Mouse (Mus musculus): Measurements from ENCODE around the gene Akap1. TPM values are rescaled to one million over a fixed set of nuclear protein-coding genes. Genes with fewer than 3 reads are reported as not detected.

Akap1 gene
- total RNA-seq (2014; rRNA removed) (48.2 and 56.6 TPM in 2 replicates), polyA plus RNA-seq (2015; fragmentation: Nextera tagmentation; extraction: Ambion mirVana) (24.4 and 24.7 TPM in 2 replicates)

GRCm38 (mm10) chr11:88864458-88865197 lies at the start of gene Akap1:
Gene Akap1, minus strand, starts transcription at chr11:88864586.
- DNase-seq (ENCODE audit: low spot score) (peak; percentile 97), ATAC-seq (ENCODE audit: low FRiP score) (peak; percentile 98)
- Histone ChIP-seq H3K27me3 (ENCODE audit: insufficient read depth, low read length) (no peaks in the 10 kb centered on the region), H3K4me3 (ENCODE audit: low read depth, low read length) (peak within 1 kb of the TSS; percentile 68), H3K4me2 (ENCODE audit: low read depth, low read length, poor library complexity, severe bottlenecking) (peak within 1 kb of the TSS; percentile 98), H3K9ac (replicated peaks; ENCODE audit: low read length, poor library complexity, severe bottlenecking) (peak within 1 kb of the TSS; percentile 83), H3K4me1 (ENCODE audit: insufficient read depth, low read length) (peaks cover 4% of the 10 kb centered on the region; the same call in 1 of the 2 replicates), H3K9me3 (ENCODE audit: low read length) (no peaks in the 10 kb centered on the region), H3K36me3 (ENCODE audit: insufficient read depth, low read length) (no peaks in the 10 kb centered on the region; the same call in 1 of the 2 replicates), H3K27ac (ENCODE audit: low read depth, low read length) (peak within 1 kb of the TSS; percentile 86)
- TF ChIP-seq CTCF (IDR thresholded peaks at IDR 0.05), result no peak
- WGBS, result 2% methylated on average over 60 of the region's 60 CpGs

GRCm38 (mm10) chr11:88909388-88910036 lies 45.1 kb upstream of the Akap1 start:
- WGBS, result 82% methylated on average over 8 of the region's 8 CpGs
- H3K27me3 ChIP-seq (ENCODE audit: insufficient read depth, low read length), result no peaks in the 10 kb centered on the region
- H3K27ac ChIP-seq (ENCODE audit: low read depth, low read length), result no peak overlapping the region
- H3K9ac ChIP-seq (replicated peaks; ENCODE audit: low read length, poor library complexity, severe bottlenecking), result no peak overlapping the region
- no peaks in the 10 kb centered on the region for H3K36me3 ChIP-seq (ENCODE audit: insufficient read depth, low read length)
- no peaks in the 10 kb centered on the region for H3K9me3 ChIP-seq (ENCODE audit: low read length)
- no peaks in the 10 kb centered on the region for H3K4me1 ChIP-seq (ENCODE audit: insufficient read depth, low read length)
- no peak overlapping the region for H3K4me2 ChIP-seq (ENCODE audit: low read depth, low read length, poor library complexity, severe bottlenecking)
- TF ChIP-seq CTCF (IDR thresholded peaks at IDR 0.05), result no peak
- no peak for ATAC-seq (ENCODE audit: low FRiP score)
- peak; percentile 24 for DNase-seq (ENCODE audit: low spot score)
- H3K4me3 ChIP-seq (ENCODE audit: low read depth, low read length), result no peak overlapping the region

GRCm38 (mm10) chr11:88908557-88909211 lies 44.3 kb upstream of the Akap1 start:
- peak; percentile 74 for TF ChIP-seq CTCF (IDR thresholded peaks at IDR 0.05)
- ATAC-seq (ENCODE audit: low FRiP score) (no peak), DNase-seq (ENCODE audit: low spot score) (peak; percentile 64)
- Histone ChIP-seq H3K4me3 (ENCODE audit: low read depth, low read length) (no peak overlapping the region), H3K27me3 (ENCODE audit: insufficient read depth, low read length) (no peaks in the 10 kb centered on the region), H3K9ac (replicated peaks; ENCODE audit: low read length, poor library complexity, severe bottlenecking) (no peak overlapping the region), H3K27ac (ENCODE audit: low read depth, low read length) (no peak overlapping the region), H3K4me2 (ENCODE audit: low read depth, low read length, poor library complexity, severe bottlenecking) (no peak overlapping the region), H3K4me1 (ENCODE audit: insufficient read depth, low read length) (no peaks in the 10 kb centered on the region), H3K9me3 (ENCODE audit: low read length) (no peaks in the 10 kb centered on the region), H3K36me3 (ENCODE audit: insufficient read depth, low read length) (no peaks in the 10 kb centered on the region)
- WGBS, result 95% methylated on average over 1 of the region's 1 CpGs

- DNase-seq (ENCODE audit: low spot score) (no peak), ATAC-seq (ENCODE audit: low FRiP score) (no peak)
- Histone ChIP-seq H3K9ac (replicated peaks; ENCODE audit: low read length, poor library complexity, severe bottlenecking) (no peak overlapping the region), H3K9me3 (ENCODE audit: low read length) (no peaks in the 10 kb centered on the region), H3K4me2 (ENCODE audit: low read depth, low read length, poor library complexity, severe bottlenecking) (no peak overlapping the region), H3K27ac (ENCODE audit: low read depth, low read length) (no peak overlapping the region), H3K27me3 (ENCODE audit: insufficient read depth, low read length) (no peaks in the 10 kb centered on the region), H3K36me3 (ENCODE audit: insufficient read depth, low read length) (no peaks in the 10 kb centered on the region), H3K4me3 (ENCODE audit: low read depth, low read length) (no peak overlapping the region), H3K4me1 (ENCODE audit: insufficient read depth, low read length) (no peaks in the 10 kb centered on the region)
- 94% methylated on average over 7 of the region's 7 CpGs for WGBS
- no peak for TF ChIP-seq CTCF (IDR thresholded peaks at IDR 0.05)
Observed at GRCm38 (mm10) chr11:88907886-88908285, 43.5 kb upstream of the Akap1 start.

- Histone ChIP-seq H3K36me3 (ENCODE audit: insufficient read depth, low read length) (no peaks in the 10 kb centered on the region), H3K9me3 (ENCODE audit: low read length) (no peaks in the 10 kb centered on the region), H3K4me2 (ENCODE audit: low read depth, low read length, poor library complexity, severe bottlenecking) (no peak overlapping the region), H3K27me3 (ENCODE audit: insufficient read depth, low read length) (no peaks in the 10 kb centered on the region), H3K4me3 (ENCODE audit: low read depth, low read length) (no peak overlapping the region), H3K27ac (ENCODE audit: low read depth, low read length) (no peak overlapping the region), H3K4me1 (ENCODE audit: insufficient read depth, low read length) (no peaks in the 10 kb centered on the region), H3K9ac (replicated peaks; ENCODE audit: low read length, poor library complexity, severe bottlenecking) (no peak overlapping the region)
- 31% methylated on average over 2 of the region's 2 CpGs for WGBS
- DNase-seq (ENCODE audit: low spot score), result no peak
- no peak for ATAC-seq (ENCODE audit: low FRiP score)
- TF ChIP-seq CTCF (IDR thresholded peaks at IDR 0.05), result no peak
Observed at GRCm38 (mm10) chr11:88905621-88906020, 41.2 kb upstream of the Akap1 start.

Data from midbrain, postnatal 0 days (tissue).